Mouse (Mus musculus) kidney, adult 2 months (tissue): ENCODE measurements around the gene Efhb.

Source experiments
- CTCF ChIP-seq: fragments of 200-500 bp; conservative IDR thresholded peaks from 2 replicates; pipeline ENCODE4 v1.5.1; 2011; ENCODE audit warnings: low read depth, mild to moderate bottlenecking, control low read depth, low read length, moderate library complexity, mixed read lengths; ENCODE audit not compliant: insufficient read depth, insufficient read length
- POLR2A ChIP-seq: fragments of 200-500 bp; IDR thresholded peaks from one replicate; pipeline ENCODE4 v1.6.1; 2011; ENCODE audit warnings: low read depth, low read length, control low read depth

DNA sequence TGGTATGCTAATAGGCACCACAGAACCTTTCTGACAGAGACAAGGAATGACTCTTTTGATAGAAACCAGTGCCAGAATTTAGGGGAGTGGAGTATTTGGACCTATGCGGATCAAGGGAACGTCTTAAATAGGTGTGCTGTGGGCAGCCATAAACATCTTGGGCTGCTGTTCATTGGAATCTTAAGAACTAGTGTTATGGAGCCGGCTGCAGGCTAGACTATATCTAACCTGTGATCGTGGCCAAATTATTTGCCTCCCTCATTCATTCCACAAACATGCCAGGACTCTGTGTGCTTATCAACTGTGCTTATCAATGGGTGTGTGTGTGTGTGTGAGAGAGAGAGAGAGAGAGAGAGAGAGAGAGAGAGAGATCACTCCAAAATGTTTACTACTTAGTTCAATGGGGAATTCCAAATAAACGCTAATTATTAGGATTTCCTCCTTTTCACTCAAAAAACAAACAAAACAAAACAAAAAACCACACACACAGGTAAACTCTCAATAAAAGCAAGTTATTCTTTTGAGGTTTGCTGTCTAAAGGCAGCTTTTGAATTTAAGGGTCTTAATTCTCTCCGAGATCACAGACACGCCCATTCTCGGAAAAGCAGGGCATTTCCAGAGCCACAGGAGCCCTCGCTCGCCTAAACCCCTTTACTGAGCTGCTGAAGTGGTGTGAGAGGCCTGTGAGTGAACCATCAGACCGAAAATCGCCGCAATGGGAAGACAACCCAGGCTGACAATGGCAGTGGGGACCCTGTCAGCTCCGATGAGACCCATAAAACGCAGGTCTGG is 15.1 kb upstream of the Efhb start:
- TF ChIP-seq CTCF = no peak
- no peak for TF ChIP-seq POLR2A
